Mouse (Mus musculus) cerebellum, adult 2 months (tissue): Measurements from ENCODE around the gene Cnnm2. TPM values are rescaled to one million over a fixed set of nuclear protein-coding genes. Genes with fewer than 3 reads are reported as not detected.

ENCODE experiments used
- DNase-seq, 2 experiments: peaks; one replicate each; pipeline ENCODE4 v3.0.0; 2021
- H3K27ac ChIP-seq: fragments of 200-500 bp; 2 replicates; pipeline ENCODE4 v1.5.1; 2012; ENCODE audit warnings: low read length, control low read depth, inconsistent platforms; ENCODE audit not compliant: insufficient read depth
- H3K27me3 ChIP-seq: fragments of 200-500 bp; 2 replicates; pipeline ENCODE4 v1.6.1; 2012; ENCODE audit warnings: inconsistent platforms, mild to moderate bottlenecking, low read length, moderate library complexity; ENCODE audit not compliant: control insufficient read depth, insufficient read depth
- H3K4me1 ChIP-seq: fragments of 200-500 bp; 2 replicates; pipeline ENCODE4 v1.6.1; 2011; ENCODE audit warnings: low read length; ENCODE audit not compliant: control insufficient read depth, insufficient read depth
- H3K4me3 ChIP-seq: fragments of 200-500 bp; replicated peaks from 2 replicates; pipeline ENCODE3; 2011; ENCODE audit warnings: mild to moderate bottlenecking, low read depth, low read length, control low read depth; ENCODE audit not compliant: insufficient read depth
- CTCF ChIP-seq: fragments of 200-500 bp; IDR thresholded peaks from 2 replicates; pipeline ENCODE4 v1.5.1; 2011; ENCODE audit warnings: low read depth, mild to moderate bottlenecking, control low read depth, low read length, moderate library complexity, borderline replicate concordance; ENCODE audit not compliant: insufficient read depth
- POLR2A ChIP-seq: fragments of 200-500 bp; IDR thresholded peaks from 2 replicates; pipeline ENCODE4 v1.6.1; 2011; ENCODE audit warnings: low read length, control low read depth, borderline replicate concordance; ENCODE audit not compliant: insufficient read depth
- WGBS: fragments of 180-500 bp; shearing (Covaris S2); methylation state at CpG from one replicate; pipeline ENCODE4 v1.1.7; 2018; 5-methylcytosine and 5-hydroxymethylcytosine counted together
- polyA plus RNA-seq: library from polyadenylated mRNA; depleted of rRNA; stranded (reverse); fragments of >200 nt; gene quantifications from 2 replicates; pipeline ENCODE4 v1.2.3, GENCODE M21; 2012

Gene Cnnm2
- polyA plus RNA-seq, 1 experiment = 31.2 TPM

DNA sequence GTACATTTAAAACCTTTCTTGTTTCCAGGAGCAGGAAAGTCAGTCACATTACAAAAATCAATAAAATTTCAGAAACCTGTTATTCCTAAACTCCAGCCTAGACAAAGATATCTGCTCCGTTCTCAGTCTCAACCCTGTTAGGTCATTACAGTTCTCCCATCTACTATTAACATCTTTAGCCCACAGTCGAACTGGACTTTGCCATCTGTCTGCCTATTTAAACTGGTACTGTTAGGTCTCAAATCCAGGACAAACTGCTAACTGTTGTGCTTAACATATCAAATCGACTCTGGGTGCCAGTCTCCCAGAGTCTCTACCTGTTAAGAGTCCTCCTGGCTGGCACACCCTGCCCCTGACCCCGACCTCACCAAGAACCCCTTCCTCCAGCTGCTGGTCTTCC lies 144.6 kb downstream of the Cnnm2 start:
- TF ChIP-seq POLR2A (no peak), CTCF (no peak)

GRCm38 (mm10) chr19:46908207-46908606 lies 146.8 kb downstream of the Cnnm2 start:
- DNase-seq = no peak
- TF ChIP-seq POLR2A (no peak), CTCF (no peak)
- Histone ChIP-seq H3K27ac (peak overlapping the region; percentile 82; the same call in 1 of the 2 replicates), H3K27me3 (no peaks in the 10 kb centered on the region), H3K4me3 (no peak overlapping the region), H3K4me1 (peaks cover 8% of the 10 kb centered on the region)
- WGBS = 83% methylated on average over 5 of the region's 5 CpGs

More for the DNA sequence above, 144.6 kb downstream of the Cnnm2 start:
- Histone ChIP-seq H3K4me1 (peaks cover 5% of the 10 kb centered on the region; the same call in 1 of the 2 replicates), H3K4me3 (no peak overlapping the region), H3K27ac (no peak overlapping the region), H3K27me3 (no peaks in the 10 kb centered on the region)
- peak in 1 of 2 experiments; percentile 33 for DNase-seq
- WGBS = 32% methylated on average over 4 of the region's 4 CpGs

- Histone ChIP-seq H3K4me3 (no peak overlapping the region), H3K4me1 (peaks cover 8% of the 10 kb centered on the region), H3K27me3 (no peaks in the 10 kb centered on the region), H3K27ac (peak overlapping the region; percentile 32; the same call in 1 of the 2 replicates)
- WGBS = 76% methylated on average over 4 of the region's 4 CpGs
- peak in 1 of 2 experiments; percentile 38 for DNase-seq
- TF ChIP-seq CTCF (no peak), POLR2A (no peak)
Measured at GRCm38 (mm10) chr19:46908977-46909376, 147.6 kb downstream of the Cnnm2 start.

DNA sequence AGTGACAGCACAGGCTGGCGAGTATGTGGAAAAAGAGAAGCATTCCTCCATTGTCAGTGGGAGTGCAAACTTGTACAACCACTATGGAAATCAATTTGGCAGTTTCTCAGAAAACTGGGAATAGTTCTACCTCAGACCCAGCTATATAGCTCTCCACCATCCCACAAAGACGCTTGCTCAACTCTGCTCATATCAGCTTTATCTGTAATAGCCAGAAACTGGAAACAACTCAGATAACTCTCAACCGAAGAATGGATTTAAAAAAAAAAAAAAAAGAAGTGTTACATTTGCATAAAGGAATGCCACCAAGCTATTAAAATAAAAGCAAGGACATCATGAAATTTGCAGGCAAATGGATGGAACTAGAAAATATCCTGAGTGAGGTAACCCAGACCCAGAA lies 150.1 kb downstream of the Cnnm2 start:
- H3K27me3 ChIP-seq = no peaks in the 10 kb centered on the region
- 90% methylated on average over 3 of the region's 3 CpGs for WGBS
- H3K27ac ChIP-seq = no peak overlapping the region
- TF ChIP-seq POLR2A (no peak), CTCF (no peak)
- H3K4me1 ChIP-seq = peaks cover 2% of the 10 kb centered on the region
- H3K4me3 ChIP-seq = no peak overlapping the region
- DNase-seq = no peak

DNA sequence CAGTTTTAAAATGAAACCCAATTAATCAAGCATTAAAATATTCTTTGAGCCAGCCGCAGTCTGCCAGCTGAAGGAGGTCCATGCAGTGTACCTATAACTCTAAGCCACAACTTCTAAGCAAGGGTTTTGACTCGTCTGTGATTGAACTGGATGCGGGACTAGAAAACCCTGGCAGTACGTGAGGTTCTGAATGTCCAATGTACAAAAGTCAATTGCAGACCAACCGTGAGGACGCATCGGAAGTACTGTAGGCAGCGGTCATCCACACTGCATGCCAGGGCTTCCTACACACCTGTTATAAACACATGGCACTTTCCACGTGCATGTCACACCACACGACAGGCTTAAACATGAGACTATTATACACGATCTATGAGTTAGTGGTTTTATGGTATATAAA lies 152.2 kb downstream of the Cnnm2 start:
- Histone ChIP-seq H3K27me3 (no peaks in the 10 kb centered on the region), H3K27ac (no peak overlapping the region), H3K4me3 (no peak overlapping the region), H3K4me1 (peaks cover 2% of the 10 kb centered on the region)
- WGBS = 71% methylated on average over 11 of the region's 11 CpGs
- no peak for DNase-seq
- TF ChIP-seq POLR2A (no peak), CTCF (no peak)

GRCm38 (mm10) chr19:46915406-46916080 lies 154.1 kb downstream of the Cnnm2 start:
- 79% methylated on average over 9 of the region's 9 CpGs for WGBS
- no peaks in the 10 kb centered on the region for H3K27me3 ChIP-seq
- TF ChIP-seq POLR2A (no peak), CTCF (no peak)
- DNase-seq = no peak
- no peak overlapping the region for H3K4me3 ChIP-seq
- H3K4me1 ChIP-seq = peaks cover 2% of the 10 kb centered on the region
- H3K27ac ChIP-seq = no peak overlapping the region

DNA sequence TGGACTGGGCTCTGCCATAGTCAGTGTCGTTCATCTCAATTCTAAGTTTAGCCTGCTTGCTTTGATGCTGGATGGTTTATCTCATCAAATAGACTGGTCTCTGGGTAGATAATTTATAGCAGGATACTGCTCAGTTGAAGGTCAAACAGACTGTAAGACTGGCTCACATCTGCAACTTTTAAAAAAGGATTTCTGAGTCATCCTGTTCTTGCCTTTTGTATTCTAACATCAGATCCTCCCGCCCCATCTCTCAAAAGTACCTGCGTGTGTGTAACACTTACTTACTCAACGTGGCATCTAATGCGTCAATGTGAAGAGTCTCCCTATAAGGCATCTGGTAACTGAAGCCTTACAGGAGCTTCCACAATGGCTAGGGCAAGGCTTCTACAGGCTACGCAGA lies 159.2 kb downstream of the Cnnm2 start:
- DNase-seq = no peak
- H3K4me3 ChIP-seq = no peak overlapping the region
- WGBS = 93% methylated on average over 6 of the region's 6 CpGs
- H3K27ac ChIP-seq = no peak overlapping the region
- H3K4me1 ChIP-seq = no peaks in the 10 kb centered on the region
- TF ChIP-seq CTCF (no peak), POLR2A (no peak)
- H3K27me3 ChIP-seq = no peaks in the 10 kb centered on the region

DNA sequence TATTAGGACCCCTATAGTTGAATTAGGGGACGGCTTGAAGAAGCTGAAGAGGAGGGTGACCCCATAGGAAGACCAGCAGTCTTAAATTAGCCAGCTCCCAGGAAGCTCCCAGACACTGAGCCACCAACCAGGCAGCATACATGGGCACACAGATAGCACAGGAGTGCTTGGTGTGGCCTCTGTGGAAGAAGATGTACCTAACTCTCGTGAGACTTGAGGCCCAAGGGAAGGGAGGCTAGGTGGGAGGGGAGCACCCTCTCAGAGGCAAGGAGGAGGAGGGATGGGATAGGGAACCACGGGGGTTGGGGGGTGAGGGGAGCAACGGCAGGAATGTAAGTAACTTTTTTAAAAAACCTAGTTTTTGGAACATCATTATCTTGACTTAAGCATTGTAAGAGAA lies 165.0 kb downstream of the Cnnm2 start:
- WGBS = 73% methylated on average over 4 of the region's 4 CpGs
- no peaks in the 10 kb centered on the region for H3K27me3 ChIP-seq
- H3K27ac ChIP-seq = no peak overlapping the region
- no peak for DNase-seq
- peaks cover 8% of the 10 kb centered on the region for H3K4me1 ChIP-seq
- TF ChIP-seq CTCF (no peak), POLR2A (no peak)
- H3K4me3 ChIP-seq = no peak overlapping the region
